Mouse (Mus musculus): ENCODE results near the gene Rbbp8nl. TPM values are rescaled to one million over a fixed set of nuclear protein-coding genes. Genes with fewer than 3 reads are reported as not detected.

Rbbp8nl gene
- not detected in 4 replicates for total RNA-seq (2023; ENCODE audit: inconsistent age)

GRCm38 (mm10) chr2:180289440-180290108, at the start of gene Rbbp8nl:
Gene Rbbp8nl, minus strand, starts transcription at chr2:180289879.

DNA sequence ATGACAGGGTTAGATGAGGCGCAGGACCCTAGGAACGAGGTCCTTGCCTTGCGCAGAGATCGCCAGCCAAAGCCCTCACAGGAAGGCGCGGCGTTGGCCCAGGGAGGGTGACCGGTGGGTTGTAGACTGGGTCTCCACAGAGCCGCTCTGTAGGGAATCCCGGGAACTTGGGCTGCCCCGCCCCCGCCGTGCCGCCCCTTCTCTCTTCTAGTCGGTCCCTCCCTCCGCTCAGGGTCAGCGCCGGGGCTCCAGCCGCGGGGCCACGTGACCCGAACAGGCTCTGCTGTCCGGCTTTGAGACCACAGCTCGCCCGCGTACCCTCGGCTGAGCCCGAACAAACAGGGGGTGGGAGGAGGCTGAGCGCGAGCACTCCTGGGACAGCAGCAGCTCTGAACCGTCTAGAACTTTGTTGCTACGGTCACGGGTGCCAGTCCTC, 44.9 kb upstream of the Rbbp8nl start, which contains the start of gene Gata5:
Gene Gata5 (minus strand): TSS at position 149 of the 436 bp plus-strand sequence.

GRCm38 (mm10) chr2:180273394-180274244, 16.1 kb downstream of the Rbbp8nl start, which contains the start of gene Cables2:
Gene Cables2, minus strand, starts transcription at chr2:180273496.

DNA sequence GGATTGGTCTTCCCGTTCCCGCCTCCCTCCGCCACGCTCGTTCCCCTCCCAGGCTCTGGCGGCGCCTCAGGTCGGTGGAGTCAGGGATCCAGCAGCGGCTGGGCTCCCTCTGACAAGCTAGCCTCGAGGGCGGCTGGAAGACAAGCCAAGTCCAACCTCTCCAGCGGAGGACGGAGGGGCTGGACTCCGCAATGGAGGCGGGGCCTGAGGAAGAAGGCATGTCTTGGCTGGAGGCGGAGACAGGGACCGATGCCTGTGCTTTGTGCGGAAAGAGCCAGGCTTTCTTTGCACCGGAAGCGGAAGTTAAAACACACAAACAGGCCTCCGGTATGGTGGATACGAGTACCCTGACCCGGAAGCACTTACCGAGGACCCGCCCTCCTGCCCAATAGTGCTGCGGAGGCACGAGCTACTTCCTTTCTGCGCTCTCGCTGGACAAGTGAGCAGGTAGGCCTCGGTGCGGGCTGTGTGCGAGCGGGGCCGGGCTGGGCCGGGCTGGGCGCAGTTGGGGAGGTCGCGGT, 32.6 kb downstream of the Rbbp8nl start, which contains the start of gene Rps21:
Gene Rps21 (plus strand): TSS at position 377 of the 521 bp plus-strand sequence.

Other genes with a start within 250 kb of the Rbbp8nl start
- gene Psma7, start 247.4 kb downstream of the Rbbp8nl start, total RNA-seq (2023; ENCODE audit: inconsistent age), result 125 to 149 TPM (median 135 TPM) in 4 replicates
- gene Ss18l1, start 247.4 kb downstream of the Rbbp8nl start, total RNA-seq (2023; ENCODE audit: inconsistent age), result 5.9 to 7.1 TPM (median 6.7 TPM) in 4 replicates
- gene Mtg2, start 219.3 kb downstream of the Rbbp8nl start, total RNA-seq (2023; ENCODE audit: inconsistent age), result 17.7 to 19.2 TPM (median 18.8 TPM) in 4 replicates
- gene Hrh3, start 185.4 kb downstream of the Rbbp8nl start, total RNA-seq (2023; ENCODE audit: inconsistent age), result not detected in 4 replicates
- gene Osbpl2, start 170.6 kb downstream of the Rbbp8nl start, total RNA-seq (2023; ENCODE audit: inconsistent age), result 31.4 to 40.1 TPM (median 37.8 TPM) in 4 replicates
- 89.5 to 117 TPM (median 109 TPM) in 4 replicates for gene Adrm1, start 118.4 kb downstream of the Rbbp8nl start, total RNA-seq (2023; ENCODE audit: inconsistent age)
- not detected in 4 replicates for gene Lama5, start 64.0 kb downstream of the Rbbp8nl start, total RNA-seq (2023; ENCODE audit: inconsistent age)
- 1,838 to 2,128 TPM (median 1,935 TPM) in 4 replicates for gene Rps21, start 32.5 kb downstream of the Rbbp8nl start, total RNA-seq (2023; ENCODE audit: inconsistent age)
- gene Cables2, start 16.4 kb downstream of the Rbbp8nl start, total RNA-seq (2023; ENCODE audit: inconsistent age), result 73.3 to 79.8 TPM (median 76.8 TPM) in 4 replicates
- gene Gata5, start 44.8 kb upstream of the Rbbp8nl start, total RNA-seq (2023; ENCODE audit: inconsistent age), result not detected in 4 replicates
- gene Slco4a1, start 166.4 kb upstream of the Rbbp8nl start, total RNA-seq (2023; ENCODE audit: inconsistent age), result 26.9 to 32.1 TPM (median 30.1 TPM) in 4 replicates
- not detected in 4 replicates for gene Ntsr1, start 210.1 kb upstream of the Rbbp8nl start, total RNA-seq (2023; ENCODE audit: inconsistent age)

Data from B cell, adult (primary cell).